Mouse (Mus musculus): Measurements from ENCODE around the gene Ear10.
"Not testable (repeated sequence)": the region's sequence is repeated elsewhere in the genome, so short reads cannot be mapped to it uniquely, and the experiment has no call there.

The Ear10 gene

GRCm38 (mm10) chr14:43923459-43923858 is at the start of gene Ear10:
TSS of gene Ear10 (minus strand) at chr14:43923559.
- DNase-seq (ENCODE audit: low spot score in 2 of 2): not testable (repeated sequence)

- DNase-seq (ENCODE audit: low spot score in 2 of 2): not testable (repeated sequence)
Observed at GRCm38 (mm10) chr14:43956769-43957168, 33.4 kb upstream of the Ear10 start, which contains the start of gene Ang5. TSS of gene Ang5 (plus strand) at chr14:43957069.

GRCm38 (mm10) chr14:43955074-43955473 is 31.7 kb upstream of the Ear10 start:
- DNase-seq (ENCODE audit: low spot score in 2 of 2): not testable (repeated sequence)

- not testable (repeated sequence) for DNase-seq (ENCODE audit: low spot score in 2 of 2)
Observed at GRCm38 (mm10) chr14:43953382-43953781, 30.0 kb upstream of the Ear10 start.

- DNase-seq (ENCODE audit: low spot score in 2 of 2): not testable (repeated sequence)
Observed at GRCm38 (mm10) chr14:43933399-43933798, 10.0 kb upstream of the Ear10 start.

- peak; percentile 17 to 28 for DNase-seq (ENCODE audit: low spot score in 2 of 2)
Observed at GRCm38 (mm10) chr14:43932991-43933390, 9.6 kb upstream of the Ear10 start.

- not testable (repeated sequence) for DNase-seq (ENCODE audit: low spot score in 2 of 2)
Observed at GRCm38 (mm10) chr14:43925404-43925950, 2.1 kb upstream of the Ear10 start.

GRCm38 (mm10) chr14:43924688-43925403 is 1.5 kb upstream of the Ear10 start, which contains the start of gene Gm8113:
TSS of gene Gm8113 (plus strand) at chr14:43925390.
- DNase-seq (ENCODE audit: low spot score in 2 of 2): peak; percentile 50 to 65

GRCm38 (mm10) chr14:43918214-43918613 is 5.1 kb downstream of the Ear10 start:
- DNase-seq (ENCODE audit: low spot score in 2 of 2): not testable (repeated sequence)

GRCm38 (mm10) chr14:43898577-43898976 is 24.8 kb downstream of the Ear10 start:
- DNase-seq (ENCODE audit: low spot score in 2 of 2): not testable (repeated sequence)

- not testable (repeated sequence) for DNase-seq (ENCODE audit: low spot score in 2 of 2)
Observed at GRCm38 (mm10) chr14:43895357-43895756, 28.0 kb downstream of the Ear10 start.

GRCm38 (mm10) chr14:43891288-43891687 is 32.1 kb downstream of the Ear10 start:
- not testable (repeated sequence) for DNase-seq (ENCODE audit: low spot score in 2 of 2)

GRCm38 (mm10) chr14:43886235-43886634 is 37.1 kb downstream of the Ear10 start:
- not testable (repeated sequence) for DNase-seq (ENCODE audit: low spot score in 2 of 2)

GRCm38 (mm10) chr14:43879966-43880545 is 43.3 kb downstream of the Ear10 start:
- DNase-seq (ENCODE audit: low spot score in 2 of 2): not testable (repeated sequence)

GRCm38 (mm10) chr14:43877789-43878188 is 45.6 kb downstream of the Ear10 start:
- DNase-seq (ENCODE audit: low spot score in 2 of 2): not testable (repeated sequence)

- DNase-seq (ENCODE audit: low spot score in 2 of 2): not testable (repeated sequence)
Observed at GRCm38 (mm10) chr14:43875417-43875816, 47.9 kb downstream of the Ear10 start, which contains the start of gene Ear1. TSS of gene Ear1 (minus strand) at chr14:43875517.

- DNase-seq (ENCODE audit: low spot score in 2 of 2): not testable (repeated sequence)
Observed at GRCm38 (mm10) chr14:43874862-43875261, 48.5 kb downstream of the Ear10 start.

All from frontal cortex, postnatal 36 days (tissue).